Mouse (Mus musculus) bone marrow macrophage, adult 2 months (primary cell): Measurements from ENCODE around the gene Olfr96. TPM values are rescaled to one million over a fixed set of nuclear protein-coding genes. Genes with fewer than 3 reads are reported as not detected.

ENCODE experiments used
- H3K27ac ChIP-seq: 2 replicates; pipeline ENCODE4 v1.5.1; 2012; ENCODE audit warnings: low read depth, low read length; ENCODE audit not compliant: insufficient read depth
- H3K4me1 ChIP-seq: 2 replicates; pipeline ENCODE4 v1.6.1; 2012; ENCODE audit warnings: low read length; ENCODE audit not compliant: control insufficient read depth, insufficient read depth
- H3K4me3 ChIP-seq: 2 replicates; pipeline ENCODE4 v1.5.1; 2012; ENCODE audit warnings: mild to moderate bottlenecking, low read length, moderate library complexity; ENCODE audit not compliant: insufficient read depth
- CTCF ChIP-seq: IDR thresholded peaks from 2 replicates; pipeline ENCODE4 v1.5.1; 2012; ENCODE audit warnings: low read depth, mild to moderate bottlenecking, low read length, moderate library complexity
- POLR2A ChIP-seq: IDR thresholded peaks from 2 replicates; pipeline ENCODE4 v1.6.1; 2012; ENCODE audit warnings: mild to moderate bottlenecking, low read depth, low read length, borderline replicate concordance
- polyA plus RNA-seq: library from polyadenylated mRNA; stranded (reverse); fragments of >200 nt; gene quantifications from 2 replicates; pipeline ENCODE4 v1.2.4, GENCODE M21; 2012; ENCODE audit not compliant: missing spikeins, insufficient read depth, insufficient read length

The Olfr96 gene
- polyA plus RNA-seq, 1 experiment, result not detected

GRCm38 (mm10) chr17:37270058-37270701 is 50.2 kb downstream of the Olfr96 start, which contains the start of gene H2-M3:
TSS of gene H2-M3 (plus strand) at chr17:37270220.
- TF ChIP-seq CTCF (no peak), POLR2A (no peak)
- H3K4me3 ChIP-seq, result peak within 1 kb of the TSS; percentile 69
- H3K4me1 ChIP-seq, result peaks cover 10% of the 10 kb centered on the region
- peak within 1 kb of the TSS; percentile 49 for H3K27ac ChIP-seq

- H3K4me3 ChIP-seq, result peak overlapping the region; percentile 69
- H3K4me1 ChIP-seq, result peaks cover 14% of the 10 kb centered on the region
- peak overlapping the region; percentile 49 for H3K27ac ChIP-seq
- TF ChIP-seq POLR2A, result no peak
- no peak for TF ChIP-seq CTCF
These were observed 50.8 kb downstream of the Olfr96 start for GRCm38 (mm10) chr17:37270702-37271092.

DNA sequence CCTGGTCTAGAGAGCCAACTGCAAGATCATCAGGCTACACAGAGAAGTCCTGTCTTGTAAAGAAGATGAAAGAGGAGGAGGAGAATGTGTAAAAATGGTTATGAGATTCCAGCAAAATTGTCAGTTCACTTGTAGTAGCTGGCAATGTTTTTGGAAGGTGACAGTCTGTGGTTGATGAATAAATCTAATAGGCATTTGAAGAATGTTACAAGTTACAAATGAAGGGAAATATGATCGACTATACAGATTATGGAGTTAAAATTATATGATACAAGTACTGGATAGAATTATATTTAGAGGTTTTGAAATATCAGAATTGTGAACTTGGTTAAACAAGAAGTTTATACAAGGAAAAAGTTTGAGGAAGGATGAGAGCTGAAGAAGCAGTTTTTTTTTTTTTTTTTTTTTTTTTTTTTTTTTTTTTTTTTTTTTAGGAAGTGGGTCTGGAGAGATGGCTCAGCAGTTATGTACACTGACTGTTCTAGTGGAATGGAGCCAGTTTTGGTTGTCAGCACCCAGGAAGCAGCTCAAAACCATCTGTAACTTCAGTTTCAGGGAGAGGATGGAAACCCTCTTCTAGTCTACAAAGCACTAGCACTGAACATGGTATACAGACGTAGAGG is 55.8 kb downstream of the Olfr96 start:
- Histone ChIP-seq H3K4me1 (peaks cover 17% of the 10 kb centered on the region), H3K27ac (peak overlapping the region; percentile 52), H3K4me3 (no peak overlapping the region)
- TF ChIP-seq POLR2A, result no peak
- TF ChIP-seq CTCF, result no peak

Other genes starting within 250 kb of the Olfr96 start
- not detected in 2 replicates for gene 2410137M14Rik, start 238.9 kb upstream of the Olfr96 start, polyA plus RNA-seq
- gene H2-M5, start 230.6 kb upstream of the Olfr96 start, polyA plus RNA-seq, result 0.69 and 1.0 TPM in 2 replicates
- not detected in 2 replicates for gene Zfp57, start 219.0 kb upstream of the Olfr96 start, polyA plus RNA-seq
- gene Mog, start 196.7 kb upstream of the Olfr96 start, polyA plus RNA-seq, result not detected in 2 replicates
- gene Gabbr1, start 174.2 kb upstream of the Olfr96 start, polyA plus RNA-seq, result 0.90 and 1.0 TPM in 2 replicates
- gene Olfr90, start 131.6 kb upstream of the Olfr96 start, polyA plus RNA-seq, result not detected in 2 replicates
- gene Olfr91, start 121.9 kb upstream of the Olfr96 start, polyA plus RNA-seq, result not detected in 2 replicates
- gene Olfr92, start 100.1 kb upstream of the Olfr96 start, polyA plus RNA-seq, result not detected in 2 replicates
- gene Olfr93, start 58.7 kb upstream of the Olfr96 start, polyA plus RNA-seq, result not detected in 2 replicates
- gene Ubd, start 26.3 kb upstream of the Olfr96 start, polyA plus RNA-seq, result not detected in 2 replicates
- gene Olfr94, start 19.2 kb upstream of the Olfr96 start, polyA plus RNA-seq, result not detected in 2 replicates
- not detected in 2 replicates for gene Olfr95, start 7.0 kb upstream of the Olfr96 start, polyA plus RNA-seq
- gene Olfr97, start 17.2 kb downstream of the Olfr96 start, polyA plus RNA-seq, result not detected in 2 replicates
- gene Olfr98, start 43.6 kb downstream of the Olfr96 start, polyA plus RNA-seq, result not detected in 2 replicates
- 48.3 and 53.5 TPM in 2 replicates for gene H2-M3, start 50.1 kb downstream of the Olfr96 start, polyA plus RNA-seq
- gene Olfr99, start 63.3 kb downstream of the Olfr96 start, polyA plus RNA-seq, result not detected in 2 replicates
- gene Olfr101, start 84.2 kb downstream of the Olfr96 start, polyA plus RNA-seq, result not detected in 2 replicates
- gene Olfr102, start 96.9 kb downstream of the Olfr96 start, polyA plus RNA-seq, result not detected in 2 replicates
- not detected in 2 replicates for gene Olfr103, start 119.6 kb downstream of the Olfr96 start, polyA plus RNA-seq
- gene Olfr104-ps, start 139.4 kb downstream of the Olfr96 start, polyA plus RNA-seq, result not detected in 2 replicates
- gene Olfr105-ps, start 158.9 kb downstream of the Olfr96 start, polyA plus RNA-seq, result not detected in 2 replicates
- not detected in 2 replicates for gene Olfr106-ps, start 170.2 kb downstream of the Olfr96 start, polyA plus RNA-seq
- not detected in 2 replicates for gene Olfr107, start 179.1 kb downstream of the Olfr96 start, polyA plus RNA-seq
- gene Olfr108, start 225.3 kb downstream of the Olfr96 start, polyA plus RNA-seq, result not detected in 2 replicates
- 0.35 TPM in 1 of 2 replicates, not detected in the other for gene Olfr109, start 238.8 kb downstream of the Olfr96 start, polyA plus RNA-seq